Mouse (Mus musculus) layer of hippocampus, adult 18-20 months (tissue): ENCODE results near the gene Zbtb7a. TPM values are rescaled to one million over a fixed set of nuclear protein-coding genes. Genes with fewer than 3 reads are reported as not detected.

Source experiments
- DNase-seq, 2 experiments: peaks; one replicate each; pipeline ENCODE4 v3.0.0; 2022; ENCODE audit warnings: low spot score in 2 of 2
- long read RNA-seq: library from polyadenylated mRNA; stranded (forward); transcript quantifications from one replicate; pipeline ENCODE4 v2.0.0, GENCODE M21; 2021
- total RNA-seq, 2 experiments: library from RNA; stranded (reverse); gene quantifications; 2 replicates each; pipeline ENCODE4 v1.2.3; 2021

Zbtb7a gene
- 100 to 1,000 TPM; 122 to 126 TPM for total RNA-seq
- long read RNA-seq, full-length matches to known transcripts = 19 of 199 reads
- long read RNA-seq, partial matches to known transcripts = 7 of 199 reads
- long read RNA-seq, other reads (novel, unspliced or antisense) = 173 of 199 reads

DNA sequence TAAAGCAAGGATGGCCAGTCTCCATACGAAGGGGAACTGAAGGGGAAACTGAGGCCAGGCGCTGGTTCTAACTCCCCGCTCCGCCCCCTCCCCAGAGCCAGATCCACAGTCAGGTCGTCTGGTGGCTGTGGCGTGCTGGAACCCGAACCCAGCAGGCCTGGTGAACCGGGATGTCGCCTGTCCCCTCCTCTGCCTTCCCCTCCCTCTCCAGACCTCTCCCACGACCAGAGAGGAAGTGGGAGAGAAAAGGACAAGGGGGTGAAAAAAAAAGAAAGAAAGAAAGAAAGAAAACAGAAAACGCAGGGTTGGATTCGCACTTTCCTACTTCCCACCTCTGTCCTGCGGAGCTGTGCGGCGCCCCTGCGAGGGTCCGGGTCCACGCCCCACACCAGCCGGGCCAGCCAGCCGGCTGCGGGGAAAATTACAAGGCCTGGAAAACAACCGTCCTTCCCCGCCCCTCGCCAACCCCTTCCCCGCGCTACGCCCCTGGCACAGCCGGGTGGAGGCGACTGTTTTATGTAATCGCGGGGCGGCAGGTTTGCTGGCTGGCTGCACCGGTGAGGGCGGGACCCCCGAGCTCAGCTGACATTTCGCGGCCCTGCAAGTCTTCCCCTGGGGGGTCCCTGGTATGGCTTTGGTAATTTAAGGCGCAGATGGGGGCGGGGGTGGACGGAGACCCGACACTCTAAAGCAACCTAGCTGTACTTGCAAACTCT, at the start of gene Zbtb7a:
Gene Zbtb7a (plus strand): TSS at position 255 of the 716 bp plus-strand sequence.
- peak; percentile 59 to 64 for DNase-seq

DNA sequence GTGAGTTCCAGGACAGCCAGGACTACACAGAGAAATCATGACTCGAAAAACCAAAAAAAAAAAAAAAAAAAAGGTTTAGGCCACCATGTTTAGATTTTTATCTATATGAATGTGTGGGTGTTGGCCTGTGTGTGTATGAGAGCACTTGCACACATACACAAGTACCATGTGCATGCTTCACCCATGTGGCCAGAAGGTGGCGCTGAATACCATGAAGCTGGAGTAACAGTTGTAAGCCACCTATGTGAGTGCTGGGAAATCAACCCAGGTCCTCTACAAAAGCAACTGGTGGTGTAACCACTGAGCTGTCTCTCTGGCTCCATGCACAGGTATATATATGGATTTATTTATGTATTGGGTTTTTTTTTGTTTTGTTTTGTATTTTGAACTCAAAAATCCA, 48.0 kb upstream of the Zbtb7a start:
- no peak for DNase-seq

DNA sequence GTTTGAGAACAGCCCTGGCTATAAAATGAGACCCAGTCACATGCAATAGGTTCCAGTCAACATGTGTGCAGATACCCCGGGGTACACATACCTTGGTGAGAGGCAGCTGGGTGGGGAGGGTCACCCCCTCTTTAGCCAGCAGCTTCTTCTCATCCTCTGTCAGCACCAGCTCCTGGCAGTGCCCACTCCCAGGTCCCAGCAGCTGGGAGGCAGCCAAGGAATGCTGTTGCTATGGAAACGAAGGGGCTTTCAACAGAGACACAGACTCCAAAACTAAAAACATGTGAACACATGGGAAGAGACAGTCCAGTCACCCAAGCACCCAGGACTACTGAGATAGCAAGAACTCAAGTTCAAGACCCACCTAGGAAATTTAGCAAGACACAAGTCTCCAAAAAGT, 45.8 kb upstream of the Zbtb7a start:
- no peak for DNase-seq

DNA sequence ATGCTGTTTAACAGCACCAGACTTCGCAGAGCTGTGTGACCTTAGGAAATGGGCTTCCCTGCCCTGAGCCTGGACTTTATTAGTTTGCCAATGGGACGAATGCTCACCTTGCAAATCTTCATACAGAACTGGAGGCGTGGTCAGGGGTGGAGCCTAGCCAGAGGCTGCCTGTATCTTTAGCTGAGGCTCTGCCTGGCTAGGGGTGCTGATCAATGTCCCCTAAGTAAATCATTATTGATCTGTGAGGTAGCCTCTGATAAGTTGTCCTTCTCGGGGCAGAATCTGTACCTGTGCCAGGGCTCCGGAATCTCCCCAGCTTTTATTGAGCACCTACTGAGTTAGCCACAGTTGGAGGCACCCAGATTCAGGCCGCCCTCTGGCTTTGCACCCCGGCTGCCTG, 44.4 kb upstream of the Zbtb7a start:
- DNase-seq = no peak

DNA sequence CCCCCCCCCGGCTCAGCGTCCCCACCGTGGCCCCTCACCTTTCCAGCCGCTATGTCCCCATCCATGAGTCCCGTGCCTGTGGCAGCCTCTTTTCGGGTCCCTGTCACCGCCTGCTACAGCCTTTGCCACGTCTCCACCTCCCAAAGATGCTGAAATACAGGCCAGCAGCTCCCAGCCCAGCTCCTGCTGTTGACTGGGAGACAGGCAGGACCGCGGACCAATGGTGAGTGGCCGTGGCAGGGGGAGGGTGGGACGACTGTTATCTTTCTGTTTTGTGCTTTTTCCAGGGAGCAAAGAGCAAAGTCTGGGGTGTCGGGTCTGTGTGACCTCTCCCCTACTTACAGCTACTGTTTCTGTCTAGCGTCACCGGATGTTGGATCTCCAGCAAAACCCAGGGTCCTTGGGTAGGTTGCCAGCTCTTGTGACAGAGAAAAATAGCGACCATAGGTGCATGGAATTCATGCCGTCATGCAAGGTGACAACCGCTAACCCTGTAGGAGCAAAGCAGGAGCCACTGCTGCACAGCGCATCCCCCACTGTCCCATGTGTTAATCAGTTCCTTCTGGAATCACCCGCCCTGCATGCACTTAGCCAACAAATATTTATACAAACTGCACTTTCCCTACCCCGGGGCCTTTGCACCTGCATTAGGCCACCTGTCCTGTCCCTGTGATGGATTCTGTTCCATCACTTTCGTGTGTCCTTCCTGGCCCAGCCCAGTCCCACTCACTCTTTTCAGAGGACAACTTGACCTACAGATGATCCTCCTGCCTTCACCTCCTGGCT, 42.4 kb upstream of the Zbtb7a start:
- peak in 1 of 2 experiments; percentile 37 for DNase-seq

DNA sequence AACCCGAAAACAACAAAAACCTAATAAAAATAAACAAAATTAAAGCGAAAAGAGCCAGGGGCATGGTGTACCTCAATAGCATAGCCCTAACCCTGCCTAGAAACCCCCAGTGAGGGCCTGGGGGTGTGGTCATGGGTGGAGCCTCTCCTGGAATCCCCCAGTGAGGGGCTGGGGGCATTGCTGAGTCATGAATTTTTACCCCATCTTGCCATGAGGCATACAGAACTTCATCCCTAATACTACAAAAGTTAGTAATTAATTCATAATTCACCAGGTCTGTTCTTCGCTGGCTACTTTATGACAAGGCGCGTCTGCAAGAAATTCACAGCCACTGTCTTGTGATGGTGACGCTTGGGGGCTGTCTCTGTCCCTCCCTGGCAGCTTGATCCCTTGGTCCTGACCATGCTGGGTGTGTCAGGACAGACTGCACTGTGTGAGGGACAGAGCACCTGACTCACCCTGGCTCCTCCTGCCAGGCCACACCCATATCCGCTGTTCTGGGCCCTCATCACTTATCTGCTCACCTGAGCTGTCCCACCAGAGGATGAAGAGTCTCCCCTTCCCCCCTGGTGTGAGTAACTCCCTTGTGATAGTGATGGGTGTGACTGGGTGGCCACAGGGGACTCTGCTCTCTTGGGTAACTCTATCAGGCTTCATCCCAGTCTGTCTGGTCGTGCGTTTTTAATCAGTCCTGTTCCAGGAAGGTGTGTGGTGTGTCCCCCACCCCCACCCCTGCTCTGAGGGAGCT, 39.9 kb upstream of the Zbtb7a start:
- DNase-seq = no peak

DNA sequence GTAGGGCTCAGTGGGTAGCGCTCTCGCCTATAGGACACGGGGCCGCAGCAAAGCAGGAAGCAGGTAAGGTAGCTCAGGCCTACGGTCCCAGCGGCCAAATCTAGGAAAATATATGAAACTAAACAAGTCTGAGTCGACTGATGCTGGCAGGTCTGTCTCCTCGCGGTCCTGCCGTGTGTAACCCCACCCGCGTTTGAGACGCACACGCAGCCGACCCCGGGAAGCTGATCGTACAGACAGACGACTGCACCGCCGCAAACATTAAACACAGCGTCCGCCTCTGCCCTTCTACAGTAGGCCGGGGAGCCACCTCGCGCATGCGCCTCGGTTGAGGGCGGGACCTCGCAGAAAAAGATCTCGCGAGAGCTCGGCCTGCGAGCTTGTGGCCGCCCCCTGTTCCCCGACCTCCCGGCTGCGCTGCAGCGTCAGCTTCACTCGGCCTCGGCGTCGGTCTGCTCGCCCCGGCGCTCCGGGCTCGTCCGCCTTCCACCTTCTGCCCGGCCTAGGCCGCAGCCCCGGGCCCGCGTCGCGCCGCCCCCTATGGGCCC, 29.4 kb upstream of the Zbtb7a start, which contains the start of gene Map2k2:
Gene Map2k2 (plus strand): TSS at position 351 of the 548 bp plus-strand sequence.
- DNase-seq = peak; percentile 96 to 97

DNA sequence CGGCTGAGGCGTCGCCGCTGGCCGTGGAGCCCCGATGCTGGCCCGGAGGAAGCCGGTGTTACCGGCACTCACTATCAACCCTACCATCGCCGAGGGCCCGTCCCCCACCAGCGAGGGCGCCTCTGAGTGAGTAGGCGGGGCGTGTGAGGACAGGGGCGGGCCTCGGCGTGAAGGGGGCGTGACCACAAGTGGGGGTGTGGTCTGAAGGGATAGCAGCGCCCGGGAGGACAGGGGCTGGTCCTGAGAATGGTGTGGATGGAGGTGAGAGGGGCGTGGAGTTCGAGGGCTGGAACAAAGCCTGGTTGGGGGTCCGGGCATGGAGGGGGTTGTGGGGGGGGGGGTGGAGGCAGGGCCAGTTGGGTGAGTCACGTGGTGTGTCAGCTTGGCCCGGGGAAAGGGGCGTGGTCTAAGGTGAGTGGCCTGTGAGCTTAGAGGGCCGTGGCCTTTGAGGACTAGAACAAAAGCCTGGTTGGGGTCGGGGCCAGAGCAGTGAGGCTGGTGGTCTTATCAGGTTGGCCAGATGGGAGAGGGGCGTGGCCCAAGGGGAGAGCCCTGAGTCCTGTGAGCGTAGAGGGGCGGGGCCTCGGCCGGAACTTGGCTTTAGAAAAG, 28.8 kb upstream of the Zbtb7a start:
- peak; percentile 80 to 81 for DNase-seq

DNA sequence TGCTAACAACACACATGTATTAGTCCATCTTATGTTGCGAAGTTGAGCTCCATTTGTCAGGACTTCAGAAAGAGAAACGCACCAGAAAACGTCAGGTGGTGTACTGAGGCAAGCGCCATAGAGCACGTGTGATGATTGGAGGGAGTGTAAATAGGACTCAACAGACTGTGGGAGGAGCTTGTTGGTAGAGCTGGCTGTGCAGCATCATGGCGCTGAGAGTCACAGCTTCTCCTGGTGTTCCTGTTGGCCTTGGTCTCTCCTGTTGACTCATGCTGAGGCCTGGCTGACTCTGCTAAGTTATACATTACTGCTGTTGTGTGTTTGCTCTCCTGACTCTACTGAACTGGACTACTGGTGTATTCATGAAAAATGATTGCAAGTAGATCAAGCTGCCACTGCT, 22.1 kb upstream of the Zbtb7a start:
- no peak for DNase-seq

DNA sequence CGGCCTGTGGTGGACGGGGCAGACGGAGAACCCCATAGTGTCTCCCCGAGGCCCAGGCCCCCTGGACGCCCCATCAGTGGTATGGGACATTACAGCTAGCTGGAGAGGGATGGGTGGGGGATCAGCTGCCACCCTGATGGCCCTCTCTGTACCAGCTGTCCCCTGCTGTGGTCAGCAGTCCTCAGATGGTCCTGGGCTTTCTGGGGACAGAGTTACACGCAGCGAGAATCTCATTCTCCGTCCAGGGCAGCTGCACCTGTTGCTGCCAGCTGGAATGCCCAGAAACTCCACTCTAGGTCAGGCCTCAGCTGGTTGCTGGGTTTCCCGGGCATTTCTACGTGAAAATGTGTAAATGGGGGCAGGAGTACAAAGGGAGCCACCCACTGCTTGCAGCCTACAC, 15.4 kb upstream of the Zbtb7a start:
- no peak for DNase-seq

DNA sequence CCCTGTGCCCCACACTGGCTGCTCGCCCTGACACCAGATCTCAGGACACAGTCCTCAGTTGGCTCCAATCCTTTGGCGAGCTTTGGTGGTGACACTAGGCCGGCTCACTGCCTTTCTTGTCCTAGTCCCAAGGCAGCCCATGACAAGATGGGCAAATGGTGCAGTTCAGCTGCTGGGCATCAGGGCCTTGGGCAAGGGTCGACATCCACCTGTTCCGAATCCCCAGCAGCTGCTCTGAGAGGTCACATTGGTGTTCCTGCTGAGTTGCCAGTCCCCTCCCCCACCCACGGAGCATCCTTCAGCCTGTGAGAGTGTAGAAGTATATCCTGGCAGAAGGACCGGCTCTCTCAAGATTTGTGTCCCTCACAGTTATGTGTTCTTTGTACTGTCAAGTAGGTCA, 14.4 kb upstream of the Zbtb7a start:
- DNase-seq = no peak

DNA sequence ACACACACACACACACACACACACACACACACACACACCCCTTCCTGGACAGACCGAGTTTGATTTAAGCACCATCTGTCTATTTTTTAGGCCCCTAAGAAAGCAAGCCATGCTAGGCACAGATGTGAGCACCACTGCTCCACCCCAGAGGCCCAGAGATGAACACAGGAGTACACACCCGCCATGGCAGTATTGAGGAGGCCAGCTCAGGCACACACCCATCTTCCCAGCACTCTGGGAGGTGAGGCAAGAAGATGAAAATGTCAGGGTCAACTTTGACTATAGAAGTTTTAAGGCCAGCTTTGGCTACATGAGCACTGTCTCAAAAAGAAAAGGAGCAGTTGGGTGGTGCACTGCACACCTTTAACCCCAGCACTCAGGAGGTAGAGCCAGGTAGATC, 12.1 kb upstream of the Zbtb7a start:
- DNase-seq = no peak

DNA sequence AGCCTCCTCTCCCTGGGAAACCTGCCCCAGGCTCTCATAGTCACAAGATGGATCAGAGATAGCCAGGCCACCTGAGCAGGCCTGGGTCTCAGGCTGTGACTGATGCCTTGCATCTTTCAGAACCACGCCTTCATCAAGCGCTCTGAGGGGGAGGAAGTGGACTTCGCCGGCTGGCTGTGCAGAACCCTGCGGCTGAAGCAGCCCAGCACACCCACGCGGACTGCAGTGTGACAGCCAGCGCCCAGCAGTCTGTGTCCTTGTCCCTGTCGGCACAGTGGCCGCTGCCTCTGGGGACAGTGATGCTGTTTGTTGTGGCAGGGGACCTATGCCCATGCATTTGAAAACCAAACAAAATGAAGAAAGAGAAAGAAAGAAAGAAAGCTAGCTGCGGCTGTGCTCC, 11.5 kb upstream of the Zbtb7a start:
- DNase-seq = no peak

DNA sequence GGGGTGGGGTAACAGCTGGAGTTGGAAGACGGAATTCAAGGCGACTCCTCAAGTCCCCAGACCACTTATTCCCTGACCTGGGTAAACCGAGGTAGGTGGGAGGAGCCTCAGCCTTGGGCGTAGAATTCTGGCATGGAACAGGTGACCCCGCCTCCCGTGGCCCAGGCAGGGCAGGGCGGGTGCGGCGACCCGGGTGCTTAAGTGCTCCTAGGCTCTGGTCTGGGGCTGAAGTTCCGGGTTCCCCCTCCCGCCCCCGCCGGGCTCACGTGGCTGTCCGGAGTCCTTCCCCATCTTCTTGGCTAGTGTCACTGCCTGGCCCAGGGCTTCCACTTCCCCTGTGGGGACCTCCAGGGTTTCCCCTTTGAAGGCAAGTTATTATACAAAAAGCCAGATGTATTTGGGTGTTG, 836 bp upstream of the Zbtb7a start:
- DNase-seq = no peak

DNA sequence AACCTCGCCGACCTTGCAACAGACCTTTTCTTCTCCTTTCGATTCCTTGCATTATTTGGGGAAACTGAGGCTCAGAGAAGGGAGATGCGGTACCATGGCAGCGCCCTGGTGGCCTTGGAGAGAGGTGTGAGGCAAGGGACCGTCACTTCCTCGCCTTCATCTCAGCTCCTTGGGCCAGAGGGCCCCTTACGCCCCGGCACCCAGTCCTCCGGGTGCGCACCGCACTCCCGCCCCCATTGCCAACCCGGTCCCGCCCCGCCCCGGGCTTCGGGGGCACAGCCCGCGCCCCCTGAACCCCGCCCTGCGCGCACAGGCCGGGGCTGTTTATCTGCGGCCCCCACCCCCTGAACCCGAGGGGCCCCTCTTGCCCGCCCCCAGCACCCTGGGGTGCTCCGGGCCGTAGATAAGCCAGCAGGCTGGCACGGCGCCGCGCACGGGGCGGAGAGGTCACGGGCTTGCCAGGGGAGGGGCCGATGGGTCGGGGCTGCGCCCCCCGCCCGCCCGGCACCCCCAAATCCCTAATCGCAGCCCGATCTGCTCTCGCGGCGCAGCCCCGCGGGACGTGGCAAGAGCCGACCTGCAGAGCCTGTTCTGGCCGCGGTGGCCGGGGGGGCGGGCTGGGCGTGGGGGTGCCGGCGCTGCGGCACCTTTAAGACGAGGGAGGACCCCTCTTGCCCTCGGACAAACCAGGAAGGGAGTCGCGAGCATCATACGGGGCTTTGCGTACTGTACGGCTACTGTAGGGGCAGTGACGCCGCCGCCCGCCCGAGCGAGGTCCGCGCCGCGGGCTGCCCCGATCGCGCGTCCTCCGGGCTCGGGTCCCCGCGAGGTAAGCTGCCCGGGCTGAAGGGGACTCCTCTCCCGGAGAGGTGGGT, 1.0 kb downstream of the Zbtb7a start:
- DNase-seq = peak in 1 of 2 experiments; percentile 68

DNA sequence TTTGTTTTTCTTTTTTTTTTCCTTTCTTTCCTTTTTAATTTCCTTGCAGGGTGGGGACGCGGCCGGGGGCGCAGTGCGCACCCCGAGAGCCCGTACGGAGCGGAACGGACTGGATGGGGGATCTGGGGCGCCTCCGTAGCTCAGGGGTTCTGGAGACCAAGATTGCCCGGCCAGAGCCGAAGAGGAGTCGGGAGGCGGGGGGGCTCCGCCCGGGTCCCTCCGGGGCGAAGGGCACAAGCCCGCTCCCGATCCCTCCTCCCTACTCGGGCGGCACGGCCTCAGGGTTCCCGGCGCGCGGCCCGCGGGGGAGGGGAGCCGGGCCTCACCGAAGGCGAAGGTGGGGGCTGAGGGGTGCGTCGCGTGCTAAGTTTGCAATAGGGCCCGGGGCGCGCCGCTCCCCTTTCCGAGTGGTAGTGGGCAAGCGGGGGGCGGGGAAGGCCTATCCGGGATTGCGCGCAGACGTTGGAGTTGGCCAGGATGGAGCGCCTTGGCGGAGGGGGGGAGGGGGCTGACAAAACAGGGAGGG, 1.7 kb downstream of the Zbtb7a start:
- peak in 1 of 2 experiments; percentile 72 for DNase-seq

DNA sequence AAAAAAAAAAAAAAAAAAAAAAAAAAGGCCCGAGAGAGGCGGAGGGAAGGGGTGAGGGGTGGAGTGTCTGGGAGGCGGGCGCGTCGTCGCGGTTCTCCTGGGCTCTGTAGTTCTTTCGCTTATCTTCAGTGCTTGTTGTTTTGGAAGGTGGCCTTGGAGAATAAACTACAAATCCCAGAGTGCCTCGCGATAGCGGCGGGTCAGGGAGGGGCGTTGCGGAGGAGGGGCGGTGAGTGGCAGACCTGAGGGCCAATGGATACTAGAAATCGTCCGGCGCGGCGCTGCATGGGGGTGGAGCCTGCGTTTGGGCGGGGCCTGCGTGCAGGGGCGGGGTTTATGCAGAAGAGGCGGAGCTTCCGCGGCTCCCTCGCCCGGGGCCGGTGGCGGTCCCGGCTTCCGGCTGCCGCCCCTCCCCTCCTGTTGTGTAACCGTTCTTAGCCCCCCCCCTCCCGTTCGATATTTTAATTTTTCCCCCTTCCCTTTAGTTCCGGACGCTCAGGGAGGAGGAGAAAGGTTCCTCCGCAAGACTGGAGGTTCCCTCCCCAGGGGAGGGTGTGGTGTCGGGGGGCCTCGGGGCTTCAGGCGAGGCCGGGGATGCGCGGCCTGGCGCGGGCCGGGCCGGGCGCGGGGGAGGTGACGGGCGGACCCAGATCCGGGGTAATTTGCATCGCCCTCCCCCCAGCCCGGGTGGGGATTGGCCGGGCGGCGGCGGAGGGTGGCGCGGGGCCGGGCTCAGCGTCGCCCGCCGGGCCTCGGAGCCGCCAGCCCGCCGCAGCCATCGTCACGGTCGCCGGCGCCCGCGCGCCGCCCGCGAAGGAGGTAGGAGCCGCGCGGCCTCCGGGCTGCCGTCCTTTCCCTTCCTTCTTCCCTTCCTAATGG, 2.5 kb downstream of the Zbtb7a start:
- DNase-seq = peak; percentile 99 to 100

DNA sequence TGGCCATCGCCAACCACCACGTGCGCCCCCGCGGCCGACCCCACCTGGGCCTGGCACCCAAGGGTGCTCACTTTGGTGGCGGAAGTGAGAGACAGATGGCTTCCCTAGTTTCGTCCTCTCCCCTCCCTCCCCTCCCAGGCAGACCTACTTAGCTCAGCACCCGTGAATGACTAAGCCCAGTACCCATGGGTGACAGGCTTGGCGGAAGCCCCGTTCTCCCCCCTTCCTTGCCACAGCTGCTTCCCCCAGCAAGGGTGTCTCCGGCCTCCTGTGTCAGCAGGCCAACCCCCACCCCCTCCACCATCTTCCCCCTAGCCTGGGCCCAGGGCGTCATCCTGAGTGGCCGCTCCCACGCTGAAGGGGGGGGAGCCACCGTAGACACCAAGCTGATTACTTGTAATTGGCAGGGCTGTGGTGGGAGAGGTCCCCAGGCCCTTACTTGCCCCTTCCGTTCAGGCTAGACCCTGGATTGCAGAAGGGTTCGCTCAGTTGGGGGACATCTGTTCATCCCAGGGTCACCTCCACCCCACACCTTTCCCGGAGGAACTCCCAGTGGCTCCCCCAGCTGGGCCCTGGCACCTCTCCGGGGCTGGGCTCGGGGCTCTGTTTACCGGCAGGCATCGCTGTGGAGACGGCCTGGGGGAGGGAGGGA, 3.2 kb downstream of the Zbtb7a start:
- DNase-seq = no peak
